Mouse (Mus musculus): Measurements from ENCODE around the gene Plxdc2.

Gene Plxdc2

DNA sequence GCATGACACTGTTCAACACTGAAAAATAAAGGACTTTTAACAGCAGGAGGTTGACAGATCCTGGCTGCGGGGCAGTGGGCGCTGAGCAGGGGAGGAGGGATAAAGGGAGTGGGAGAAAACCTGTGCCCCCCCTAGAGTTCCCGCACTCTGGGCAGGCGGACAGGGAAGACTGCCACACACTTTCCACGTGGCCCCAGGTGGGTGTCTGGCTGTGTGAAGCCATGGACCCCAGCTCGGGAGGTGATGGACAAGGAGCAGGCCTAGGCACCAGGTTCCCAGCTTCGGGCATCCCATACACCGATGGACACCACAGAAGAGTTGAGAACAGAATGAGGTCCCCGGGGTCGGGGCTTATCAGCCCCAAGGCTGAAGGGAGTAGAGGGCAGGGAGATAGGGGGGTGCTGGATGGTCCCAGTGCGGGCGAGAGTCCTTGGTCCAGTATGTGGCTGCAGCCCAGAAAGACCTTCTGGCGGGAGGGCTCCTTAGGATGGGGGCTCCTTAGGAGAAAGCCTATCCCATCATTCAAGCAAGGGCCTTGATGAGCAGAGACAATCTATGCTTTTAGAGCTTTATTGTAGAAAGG is 215.2 kb downstream of the Plxdc2 start:
- no peak for DNase-seq

DNA sequence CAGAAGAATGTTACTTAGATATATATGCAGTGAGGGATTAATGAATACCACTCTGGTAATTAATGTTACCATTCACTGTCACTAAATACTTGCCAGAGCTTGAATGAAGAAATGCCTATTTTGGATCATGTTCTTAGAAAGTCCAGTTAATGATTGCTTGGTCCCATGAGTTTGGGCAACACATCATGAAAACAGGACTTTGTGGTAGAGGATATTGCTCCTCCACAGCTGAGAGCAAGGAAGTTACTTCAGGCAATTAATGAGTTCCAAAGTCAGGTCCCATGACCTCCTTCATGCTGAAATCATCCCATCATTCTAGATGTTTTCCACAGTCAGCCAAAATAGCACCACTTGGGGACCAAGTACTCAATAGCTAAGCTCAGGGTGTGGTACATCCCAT is 220.5 kb downstream of the Plxdc2 start:
- DNase-seq: peak; percentile 24

DNA sequence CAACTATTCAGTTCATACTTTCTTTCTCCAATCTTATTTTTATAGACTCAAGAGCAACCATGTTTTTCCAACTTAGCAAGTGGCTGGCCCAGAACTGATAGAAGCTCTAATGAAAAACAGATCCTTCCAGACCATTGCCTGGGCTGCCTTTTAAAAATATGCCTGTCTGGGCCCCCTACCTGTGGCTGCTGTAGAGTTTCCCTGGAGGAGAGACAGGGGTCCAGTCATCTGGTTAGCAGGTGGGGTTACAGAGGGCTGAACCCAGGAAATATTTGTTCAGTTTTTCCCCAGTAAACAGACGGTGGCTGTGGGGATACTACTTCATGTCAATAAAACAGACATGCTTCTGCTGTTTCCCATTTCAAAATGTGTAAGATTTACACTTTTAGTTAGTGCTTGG is 222.0 kb downstream of the Plxdc2 start:
- no peak for DNase-seq

GRCm38 (mm10) chr2:16588546-16588945 is 232.4 kb downstream of the Plxdc2 start:
- DNase-seq: no peak

GRCm38 (mm10) chr2:16595451-16595850 is 239.3 kb downstream of the Plxdc2 start:
- DNase-seq: no peak

- peak; percentile 11 for DNase-seq
Observed at GRCm38 (mm10) chr2:16598231-16598630, 242.1 kb downstream of the Plxdc2 start.

GRCm38 (mm10) chr2:16604291-16604690 is 248.2 kb downstream of the Plxdc2 start:
- peak; percentile 38 for DNase-seq

- DNase-seq: peak; percentile 64
Observed at GRCm38 (mm10) chr2:16607792-16608586, 251.9 kb downstream of the Plxdc2 start.

GRCm38 (mm10) chr2:16642061-16642460 is 286.0 kb downstream of the Plxdc2 start:
- DNase-seq: no peak

GRCm38 (mm10) chr2:16651713-16652112 is 295.6 kb downstream of the Plxdc2 start:
- no peak for DNase-seq

- DNase-seq: no peak
Observed at GRCm38 (mm10) chr2:16664516-16664915, 308.4 kb downstream of the Plxdc2 start.

DNA sequence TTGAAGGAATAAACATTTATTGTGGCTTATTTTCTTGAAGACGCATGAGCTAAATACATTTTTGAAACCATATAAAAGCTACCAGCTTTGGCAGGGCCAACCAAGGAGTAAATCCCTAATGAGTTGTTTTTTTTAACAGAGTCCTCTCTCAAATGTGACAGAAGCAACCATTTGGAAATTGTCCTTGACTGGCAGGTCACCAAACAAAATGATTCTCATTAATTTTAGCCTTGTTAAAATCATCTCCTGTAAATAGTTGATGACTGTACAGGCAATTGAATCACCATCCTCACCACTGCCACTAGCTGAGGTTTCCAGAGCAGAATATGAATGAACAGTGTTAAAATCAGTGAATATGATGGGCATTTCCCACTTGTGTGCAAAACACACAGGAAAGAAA is 312.3 kb downstream of the Plxdc2 start:
- DNase-seq: no peak

DNA sequence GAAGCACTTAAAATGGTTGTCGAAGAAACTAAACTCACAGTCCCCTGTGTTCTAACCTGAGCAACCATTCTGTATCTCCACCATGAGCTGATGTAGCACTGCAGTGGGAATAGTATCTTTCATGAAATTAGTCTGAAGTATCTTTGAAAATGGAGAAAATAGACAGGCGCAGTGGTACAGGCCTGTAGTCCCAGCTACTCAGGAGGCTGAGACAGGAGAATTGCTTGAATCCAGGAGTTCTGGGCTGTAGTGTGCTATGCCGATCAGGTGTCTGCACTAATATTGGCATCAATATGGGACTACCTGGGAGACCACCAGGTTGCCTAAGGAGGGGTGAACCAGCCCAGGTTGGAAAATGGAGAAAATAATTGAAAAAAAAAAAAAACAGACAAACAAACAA is 326.8 kb downstream of the Plxdc2 start:
- DNase-seq: no peak

DNA sequence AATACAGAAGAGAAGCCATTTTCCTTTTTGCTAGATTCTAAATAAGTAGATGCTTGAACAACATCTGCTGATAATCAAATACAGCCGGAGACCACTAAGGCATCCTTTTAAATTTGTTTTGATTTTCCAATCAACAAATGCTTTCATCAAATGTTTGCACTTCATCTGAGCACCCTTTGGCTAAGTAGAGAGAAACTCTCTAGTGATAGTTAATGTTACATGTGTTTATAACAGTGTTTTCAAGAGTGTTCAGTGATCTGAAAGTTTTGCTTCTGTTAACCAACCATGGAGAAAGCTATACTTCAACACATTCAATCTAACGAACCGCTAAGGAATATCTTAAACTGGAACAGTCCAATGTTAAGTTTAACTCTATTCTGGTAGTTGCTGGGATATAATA is 327.6 kb downstream of the Plxdc2 start:
- no peak for DNase-seq

GRCm38 (mm10) chr2:16684529-16684928 is 328.4 kb downstream of the Plxdc2 start:
- DNase-seq: no peak

DNA sequence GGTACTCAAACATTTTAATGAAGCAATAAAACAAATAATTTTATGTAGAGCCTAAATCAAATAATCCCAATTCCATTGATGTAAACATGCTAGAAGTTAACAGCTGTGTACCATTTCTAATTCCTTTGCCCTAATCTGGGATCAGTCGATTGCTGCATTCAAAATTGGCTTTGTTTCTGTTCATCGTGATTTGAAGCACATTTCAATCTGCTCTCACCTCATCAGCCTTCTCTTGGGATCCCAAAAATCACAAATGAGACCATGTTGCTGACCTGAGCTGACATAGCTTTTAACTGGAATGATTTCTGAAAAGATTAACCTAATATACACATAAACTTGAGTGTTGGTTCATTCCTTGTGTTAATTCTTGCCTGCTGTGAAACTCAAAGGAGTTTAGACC is 340.3 kb downstream of the Plxdc2 start:
- DNase-seq: no peak

DNA sequence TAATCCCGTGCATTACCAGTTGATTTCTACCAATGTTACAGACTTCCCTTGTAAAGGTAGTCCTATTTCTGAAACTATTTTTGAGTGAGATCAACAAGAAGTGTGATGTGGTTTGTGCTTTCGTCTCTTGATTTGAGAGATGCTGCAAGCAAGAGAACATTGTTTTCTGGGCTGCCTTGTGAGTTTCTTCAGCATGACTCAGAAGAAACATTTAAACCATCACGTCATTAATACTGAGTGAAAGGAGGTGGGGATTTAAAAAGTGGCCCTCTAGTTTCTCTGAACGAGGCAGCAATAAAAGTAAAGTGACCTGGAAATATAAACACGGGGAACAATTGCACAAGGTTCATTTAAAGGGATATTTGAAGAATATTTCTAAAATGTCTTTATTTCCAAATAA is 341.1 kb downstream of the Plxdc2 start:
- DNase-seq: no peak

GRCm38 (mm10) chr2:16706227-16706626 is 350.1 kb downstream of the Plxdc2 start:
- DNase-seq: no peak

DNA sequence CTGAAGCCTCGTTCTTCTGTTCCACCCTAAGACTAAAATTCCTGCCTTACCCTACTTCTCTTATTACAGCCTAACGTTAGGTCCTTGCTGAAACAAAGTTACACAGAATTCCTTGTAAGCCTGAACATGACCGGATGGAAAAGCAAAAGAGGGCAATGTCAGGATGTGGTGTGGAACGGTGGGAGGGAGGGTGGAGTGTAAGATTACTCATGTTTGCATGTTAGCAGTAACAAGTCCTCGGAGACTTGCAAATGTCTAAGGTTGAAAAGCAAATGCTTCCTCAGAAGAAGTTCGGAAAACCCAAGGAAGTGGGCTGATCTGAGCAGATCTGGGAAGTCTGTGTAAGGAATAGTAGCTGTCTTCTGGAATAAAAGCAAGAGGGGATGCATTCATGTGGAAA is 353.8 kb downstream of the Plxdc2 start:
- DNase-seq: no peak

GRCm38 (mm10) chr2:16731033-16731432 is 374.9 kb downstream of the Plxdc2 start:
- no peak for DNase-seq

DNA sequence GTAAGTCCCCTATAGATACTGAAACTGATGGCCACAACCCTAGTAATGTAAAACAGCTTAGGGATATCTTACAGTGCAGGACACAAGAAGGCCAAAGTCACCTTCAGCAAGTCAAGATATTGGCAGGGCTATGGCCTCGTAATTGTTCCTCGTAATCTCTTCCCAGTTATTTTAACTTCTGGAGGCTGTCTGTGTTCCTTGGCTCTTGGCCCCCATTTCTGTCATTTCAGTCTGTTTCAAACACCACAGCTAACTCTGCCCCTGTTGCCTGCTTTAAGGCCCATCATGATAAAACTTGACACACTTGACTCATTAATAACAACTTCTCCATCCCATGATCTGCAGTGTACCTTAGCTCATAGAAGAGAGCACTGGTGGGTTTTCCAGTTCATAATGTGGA is 378.3 kb downstream of the Plxdc2 start:
- no peak for DNase-seq

GRCm38 (mm10) chr2:16738241-16738640 is 382.1 kb downstream of the Plxdc2 start:
- DNase-seq: peak; percentile 38

- no peak for DNase-seq
Observed at GRCm38 (mm10) chr2:16741813-16742212, 385.7 kb downstream of the Plxdc2 start.

DNA sequence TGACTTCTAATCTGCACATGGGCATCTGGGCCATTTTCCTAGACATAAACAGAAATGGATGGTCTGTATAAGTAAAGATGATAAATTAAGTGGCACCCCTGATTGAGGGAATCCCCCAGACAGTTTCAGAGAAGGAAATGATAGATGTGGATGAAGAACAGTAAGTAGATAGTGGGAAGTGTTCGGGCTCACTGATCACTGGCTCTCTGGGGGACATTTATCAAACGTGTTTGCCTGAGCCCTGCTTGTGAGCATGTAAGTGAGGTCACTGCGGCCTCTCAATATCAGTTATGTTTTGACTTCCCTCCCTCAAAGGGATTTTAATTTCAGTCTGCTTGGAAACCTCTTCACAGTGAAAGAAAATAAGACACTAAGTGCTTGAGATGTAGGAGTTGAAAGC is 387.5 kb downstream of the Plxdc2 start:
- DNase-seq: no peak

Measured in kidney, postnatal 14 days (tissue).